Mouse (Mus musculus) stomach, embryonic 16.5 days (tissue): Measurements from ENCODE around the gene Atp6v1g2. TPM values are rescaled to one million over a fixed set of nuclear protein-coding genes. Genes with fewer than 3 reads are reported as not detected.
A peak's percentile ranks its signal among the peaks of the same experiment; 100 is the strongest.

Experiments used
- ATAC-seq: fragments of 200-750 bp; cut with Nextera tagmentation; 2 replicates; pipeline ENCODE4 v1.8.0; 2017; ENCODE audit warnings: moderate number of reproducible peaks, moderate TSS enrichment; ENCODE audit not compliant: insufficient read depth, low FRiP score
- H3K27ac ChIP-seq: fragments of 300-500 bp; sonication (generic); 2 replicates; pipeline ENCODE4 v1.5.1; 2014; ENCODE audit warnings: low read length
- H3K27me3 ChIP-seq: fragments of 300-500 bp; sonication (generic); 2 replicates; pipeline ENCODE4 v1.6.1; 2014; ENCODE audit warnings: low read length, control low read depth, mixed read lengths; ENCODE audit not compliant: control insufficient read depth, insufficient read depth
- H3K36me3 ChIP-seq: fragments of 300-500 bp; sonication (generic); 2 replicates; pipeline ENCODE4 v1.6.1; 2014; ENCODE audit warnings: low read length; ENCODE audit not compliant: control insufficient read depth, insufficient read depth
- H3K4me1 ChIP-seq: fragments of 300-500 bp; sonication (generic); 2 replicates; pipeline ENCODE4 v1.6.1; 2014; ENCODE audit warnings: low read length, control low read depth, mixed read lengths; ENCODE audit not compliant: control insufficient read depth, insufficient read depth
- H3K4me2 ChIP-seq: fragments of 300-500 bp; sonication (generic); 2 replicates; pipeline ENCODE4 v1.6.1; 2014; ENCODE audit warnings: low read depth, low read length, mixed read lengths
- H3K4me3 ChIP-seq: fragments of 300-500 bp; sonication (generic); replicated peaks from 2 replicates; pipeline ENCODE4 v1.5.1; 2014; ENCODE audit warnings: mild to moderate bottlenecking, low read length
- H3K9ac ChIP-seq: fragments of 300-500 bp; sonication (generic); 2 replicates; pipeline ENCODE4 v1.6.1; 2014; ENCODE audit warnings: low read length
- H3K9me3 ChIP-seq: fragments of 300-500 bp; sonication (generic); replicated peaks from 2 replicates; pipeline ENCODE4 v1.6.1; 2016; ENCODE audit warnings: low read length, control low read depth; ENCODE audit not compliant: control insufficient read depth
- WGBS: fragments of 180-500 bp; shearing (Covaris S2); extraction: QIAGEN DNeasy Blood & Tissue Kit; methylation state at CpG from one replicate; pipeline ENCODE4 v1.1.7; 2014; 5-methylcytosine and 5-hydroxymethylcytosine counted together
- polyA plus RNA-seq: library from polyadenylated mRNA; unstranded; fragments of >200 nt; fragmentation: Nextera tagmentation; extraction: Ambion mirVana; gene quantifications from 2 replicates; pipeline ENCODE4 v1.2.1, GENCODE M21; 2015

Gene Atp6v1g2
- polyA plus RNA-seq, 1 experiment from 2014 or later = 6.0 TPM

GRCm38 (mm10) chr17:35192924-35193323 lies 40.5 kb upstream of the Atp6v1g2 start:
- ATAC-seq = no peak
- Histone ChIP-seq H3K4me2 (no peak overlapping the region), H3K27me3 (peaks cover 12% of the 10 kb centered on the region), H3K9ac (no peak overlapping the region), H3K9me3 (no peaks in the 10 kb centered on the region), H3K27ac (no peak overlapping the region), H3K4me3 (no peak overlapping the region), H3K4me1 (peaks cover 4% of the 10 kb centered on the region; the same call in 1 of the 2 replicates), H3K36me3 (no peaks in the 10 kb centered on the region)
- WGBS = 80% methylated on average over 5 of the region's 5 CpGs

GRCm38 (mm10) chr17:35193881-35194843 lies 39.3 kb upstream of the Atp6v1g2 start, which contains the start of gene Ltb:
Gene Ltb, plus strand, starts transcription at chr17:35194439.
- Histone ChIP-seq H3K36me3 (no peaks in the 10 kb centered on the region), H3K4me1 (peaks cover 4% of the 10 kb centered on the region; the same call in 1 of the 2 replicates), H3K9me3 (no peaks in the 10 kb centered on the region), H3K27me3 (peaks cover 12% of the 10 kb centered on the region), H3K4me3 (peak within 1 kb of the TSS; percentile 51), H3K4me2 (peak within 1 kb of the TSS; percentile 88), H3K9ac (peak within 1 kb of the TSS; percentile 36; the same call in 1 of the 2 replicates), H3K27ac (no peak within 1 kb of the TSS)
- no peak for ATAC-seq
- WGBS = 49% methylated on average over 28 of the region's 28 CpGs

- Histone ChIP-seq H3K27me3 (peaks cover 12% of the 10 kb centered on the region), H3K27ac (no peak overlapping the region), H3K9ac (peak overlapping the region; percentile 71), H3K9me3 (no peaks in the 10 kb centered on the region), H3K4me2 (peak overlapping the region; percentile 88), H3K4me1 (peaks cover 4% of the 10 kb centered on the region; the same call in 1 of the 2 replicates), H3K36me3 (no peaks in the 10 kb centered on the region), H3K4me3 (peak overlapping the region; percentile 51)
- ATAC-seq = no peak; the same call in 1 of the 2 replicates
- 33% methylated on average over 19 of the region's 19 CpGs for WGBS
These were observed 38.4 kb upstream of the Atp6v1g2 start for GRCm38 (mm10) chr17:35194844-35195630.

- Histone ChIP-seq H3K4me3 (peak overlapping the region; percentile 51), H3K36me3 (no peaks in the 10 kb centered on the region), H3K27me3 (peaks cover 12% of the 10 kb centered on the region), H3K9ac (peak overlapping the region; percentile 71), H3K4me1 (peaks cover 4% of the 10 kb centered on the region; the same call in 1 of the 2 replicates), H3K9me3 (no peaks in the 10 kb centered on the region), H3K27ac (no peak overlapping the region), H3K4me2 (peak overlapping the region; percentile 88)
- WGBS = under 1% methylated on average over 66 of the region's 66 CpGs
- ATAC-seq = peak; percentile 81
These were observed 37.7 kb upstream of the Atp6v1g2 start for GRCm38 (mm10) chr17:35195631-35196320.

- H3K9me3 ChIP-seq = no peaks in the 10 kb centered on the region
- H3K4me1 ChIP-seq = peaks cover 4% of the 10 kb centered on the region; the same call in 1 of the 2 replicates
- peak overlapping the region; percentile 51 for H3K4me3 ChIP-seq
- peaks cover 13% of the 10 kb centered on the region for H3K27me3 ChIP-seq
- WGBS = 32% methylated on average over 9 of the region's 9 CpGs
- no peak overlapping the region for H3K27ac ChIP-seq
- no peak for ATAC-seq
- no peaks in the 10 kb centered on the region for H3K36me3 ChIP-seq
- H3K4me2 ChIP-seq = peak overlapping the region; percentile 88
- peak overlapping the region; percentile 71; the same call in 1 of the 2 replicates for H3K9ac ChIP-seq
These were observed 37.2 kb upstream of the Atp6v1g2 start for GRCm38 (mm10) chr17:35196321-35196641.

DNA sequence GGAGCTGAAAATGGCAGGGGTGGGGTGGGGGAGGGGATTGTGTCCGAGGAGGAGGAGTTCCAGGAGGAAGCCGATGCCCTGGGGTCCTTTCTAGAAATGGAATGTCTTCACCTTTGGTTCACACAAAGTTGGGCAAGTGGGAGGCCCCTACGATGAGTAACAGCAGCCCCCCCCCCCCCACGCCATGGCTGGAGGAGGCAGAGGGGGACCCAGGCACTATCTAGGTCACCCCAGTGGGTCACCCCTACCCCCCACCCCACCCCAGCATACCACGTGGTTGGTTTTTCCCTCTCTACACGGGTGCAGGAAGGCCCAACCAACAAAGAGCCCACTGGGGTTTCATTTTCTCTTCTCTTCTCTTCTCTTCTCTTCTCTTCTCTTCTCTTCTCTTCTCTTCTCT lies 36.3 kb upstream of the Atp6v1g2 start:
- peaks cover 18% of the 10 kb centered on the region for H3K27me3 ChIP-seq
- 38% methylated on average over 6 of the region's 6 CpGs for WGBS

DNA sequence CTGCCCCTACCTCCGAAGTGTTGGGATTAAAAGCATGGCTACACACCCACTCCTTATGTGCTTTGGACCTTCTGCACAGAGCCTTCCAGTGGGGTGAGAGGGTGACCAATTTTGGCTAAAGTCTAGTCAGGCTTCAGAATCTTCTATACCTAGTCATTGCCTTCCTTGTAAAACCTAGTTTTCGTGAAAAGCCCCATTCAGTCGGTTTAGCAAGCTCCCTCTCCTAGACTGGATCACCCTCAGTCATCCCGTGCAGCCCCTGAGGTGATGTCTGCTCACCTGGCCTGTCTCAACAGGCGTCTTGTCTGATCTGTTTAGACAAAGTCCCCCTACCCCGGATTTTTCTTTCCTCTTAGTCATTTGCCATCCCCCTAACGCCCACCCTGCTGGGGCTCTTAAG lies 35.4 kb upstream of the Atp6v1g2 start:
- H3K4me1 ChIP-seq = peaks cover 4% of the 10 kb centered on the region; the same call in 1 of the 2 replicates
- H3K9me3 ChIP-seq = no peaks in the 10 kb centered on the region
- H3K36me3 ChIP-seq = no peaks in the 10 kb centered on the region
- H3K9ac ChIP-seq = no peak overlapping the region
- H3K27me3 ChIP-seq = peaks cover 26% of the 10 kb centered on the region
- H3K27ac ChIP-seq = no peak overlapping the region
- no peak overlapping the region for H3K4me3 ChIP-seq
- ATAC-seq = no peak
- 54% methylated on average over 7 of the region's 7 CpGs for WGBS
- no peak overlapping the region for H3K4me2 ChIP-seq

More for the DNA sequence above, 36.3 kb upstream of the Atp6v1g2 start:
- Histone ChIP-seq H3K9ac (no peak overlapping the region), H3K4me2 (no peak overlapping the region), H3K9me3 (no peaks in the 10 kb centered on the region), H3K4me1 (peaks cover 4% of the 10 kb centered on the region; the same call in 1 of the 2 replicates), H3K27ac (no peak overlapping the region), H3K4me3 (no peak overlapping the region), H3K36me3 (no peaks in the 10 kb centered on the region)
- ATAC-seq = no peak

- H3K4me1 ChIP-seq = peaks cover 4% of the 10 kb centered on the region; the same call in 1 of the 2 replicates
- 43% methylated on average over 8 of the region's 8 CpGs for WGBS
- H3K4me2 ChIP-seq = no peak overlapping the region
- no peak overlapping the region for H3K4me3 ChIP-seq
- no peaks in the 10 kb centered on the region for H3K9me3 ChIP-seq
- peaks cover 28% of the 10 kb centered on the region for H3K27me3 ChIP-seq
- no peak for ATAC-seq
- H3K27ac ChIP-seq = no peak overlapping the region
- no peak overlapping the region for H3K9ac ChIP-seq
- H3K36me3 ChIP-seq = no peaks in the 10 kb centered on the region
These were observed 34.5 kb upstream of the Atp6v1g2 start for GRCm38 (mm10) chr17:35198946-35199345.
